Mouse (Mus musculus) granulocyte monocyte progenitor cell, adult 5-6 weeks (primary cell): ENCODE measurements around the gene Ebpl. TPM values are rescaled to one million over a fixed set of nuclear protein-coding genes. Genes with fewer than 3 reads are reported as not detected.
"Not testable (repeated sequence)": the region's sequence is repeated elsewhere in the genome, so short reads cannot be mapped to it uniquely, and the experiment has no call there.

Source experiments
- ATAC-seq: replicated peaks from 2 replicates; pipeline ENCODE4 v1.8.0; 2016; ENCODE audit warnings: mild to moderate bottlenecking, moderate TSS enrichment, inconsistent platforms; ENCODE audit not compliant: poor library complexity, severe bottlenecking
- total RNA-seq, 2 experiments: library from RNA; stranded (forward) in 1 of 2; stranded (reverse) in 1 of 2; fragments of 200-712, 200-1000 nt in 1 of 2; fragments of >200 nt in 1 of 2; fragmentation: Nextera tagmentation in 1 of 2; gene quantifications; 2 replicates each; pipeline ENCODE4 v1.2.3; 2014 to 2017

Ebpl gene
- total RNA-seq, 2 experiments from 2014 or later: 2.8 to 3.4 TPM

DNA sequence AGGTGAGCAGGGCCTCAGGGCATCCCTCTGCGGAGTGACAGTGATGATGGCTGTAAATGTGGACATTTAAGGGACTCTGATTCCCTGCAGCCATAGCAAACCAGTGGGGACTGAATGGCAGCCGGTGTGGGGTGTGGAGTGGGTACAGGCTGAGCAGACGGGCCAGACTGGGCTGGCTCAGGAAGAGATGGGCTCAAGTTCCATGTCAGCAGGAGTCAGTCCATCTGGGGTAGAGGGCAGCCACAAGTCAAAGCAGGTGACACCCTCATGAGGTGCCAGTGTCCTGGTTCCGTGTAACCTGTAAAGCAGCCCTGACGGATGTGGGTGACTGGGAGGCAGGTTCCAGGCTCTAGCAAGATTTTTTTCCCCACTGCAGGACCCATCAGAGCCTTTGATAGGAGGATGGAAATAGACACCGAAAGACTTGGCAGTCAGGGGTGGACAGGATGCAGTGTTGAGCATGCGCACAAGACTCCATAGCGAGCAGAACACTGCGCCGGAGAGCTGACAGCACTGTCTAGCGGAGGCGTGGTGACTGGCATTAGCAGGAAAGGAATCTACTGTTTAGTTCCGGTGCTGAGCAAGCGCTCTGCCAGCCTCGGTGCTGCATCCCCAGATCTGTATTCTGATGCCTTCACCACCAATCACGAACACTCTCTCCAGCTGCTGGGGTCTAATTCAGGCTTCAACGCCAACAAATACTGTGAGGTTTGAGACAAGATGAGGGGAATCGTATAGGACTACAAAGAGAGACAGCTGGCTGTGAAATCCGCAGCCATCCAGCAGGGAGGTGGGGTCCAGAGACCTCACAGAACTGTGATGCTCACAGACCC lies 32.4 kb downstream of the Ebpl start:
- peak; percentile 65 for ATAC-seq

DNA sequence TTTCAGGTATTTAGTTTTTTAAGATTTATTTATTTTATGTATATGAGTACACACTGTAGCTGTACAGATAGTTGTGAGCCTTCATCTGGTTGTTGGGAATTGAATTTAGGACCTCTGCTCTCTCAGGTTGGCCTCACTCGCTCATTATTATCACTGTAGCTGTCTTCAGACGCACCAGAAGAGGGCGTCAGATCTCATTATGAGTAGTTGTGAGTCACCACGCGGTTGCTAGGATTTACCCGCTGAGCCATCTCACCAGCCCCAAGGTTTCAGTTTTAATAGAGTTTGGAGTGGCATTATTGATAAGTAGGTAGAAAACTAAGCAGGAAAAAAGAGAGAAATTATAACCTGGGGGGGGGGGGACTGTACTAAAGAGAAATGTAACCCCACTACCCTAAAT lies 33.2 kb downstream of the Ebpl start:
- ATAC-seq: not testable (repeated sequence)

DNA sequence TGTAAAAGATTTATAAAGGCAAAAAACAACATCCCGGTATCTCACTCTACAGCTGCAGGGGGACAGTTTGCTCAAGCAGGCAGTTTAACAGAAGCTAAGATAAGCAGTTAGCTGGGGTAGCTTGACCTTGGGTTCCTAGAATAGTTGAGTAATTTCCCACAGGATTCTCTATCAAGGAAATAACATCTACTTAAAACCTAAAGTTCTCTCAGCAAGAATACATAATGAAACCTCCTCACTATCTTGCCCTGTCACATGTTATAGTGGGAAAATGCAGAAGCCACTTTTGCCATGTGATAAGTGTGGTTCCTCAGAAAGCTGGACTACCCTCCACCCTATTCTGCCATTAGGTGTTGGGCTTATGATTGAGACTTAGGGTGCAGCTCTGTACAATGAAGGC lies 37.5 kb downstream of the Ebpl start:
- no peak for ATAC-seq

DNA sequence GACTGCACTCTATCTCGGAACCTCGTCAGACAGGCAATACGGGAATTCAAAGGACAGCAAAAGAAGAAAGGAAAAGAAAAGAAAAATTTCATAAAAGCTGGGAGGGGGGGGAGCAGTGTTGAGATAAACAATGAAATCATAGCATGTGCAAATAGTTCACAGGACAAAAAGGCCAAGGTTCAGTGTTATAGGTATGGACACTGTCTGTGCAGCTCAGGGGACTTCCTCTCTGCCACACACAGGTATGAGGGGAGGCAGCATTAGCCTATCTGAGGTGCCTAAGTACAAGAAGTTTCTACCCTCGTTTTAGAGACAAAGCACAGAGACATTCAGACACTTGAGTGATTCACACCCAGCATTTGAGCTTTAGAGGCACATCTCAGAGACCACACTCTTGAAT lies 39.0 kb downstream of the Ebpl start:
- no peak for ATAC-seq

DNA sequence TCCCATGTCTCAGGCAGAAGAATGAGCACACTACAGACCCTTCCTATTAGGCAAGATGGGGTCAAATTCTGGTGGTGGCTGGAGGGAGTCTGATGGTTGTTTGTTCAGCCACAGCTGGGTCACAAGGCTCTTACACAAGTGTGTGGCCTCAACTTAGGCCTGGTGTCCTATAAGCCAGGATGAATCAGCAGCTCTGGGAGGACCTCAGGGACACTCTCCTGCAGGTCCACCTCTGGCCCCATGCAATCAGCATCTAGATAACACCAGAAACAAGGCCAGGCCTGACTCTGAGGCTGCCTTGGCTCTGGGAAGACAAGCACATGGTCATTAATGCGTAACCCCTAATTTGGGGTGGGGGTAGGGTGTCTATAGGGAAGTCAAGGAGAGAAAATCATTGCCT lies 39.5 kb downstream of the Ebpl start:
- peak; percentile 88 for ATAC-seq

DNA sequence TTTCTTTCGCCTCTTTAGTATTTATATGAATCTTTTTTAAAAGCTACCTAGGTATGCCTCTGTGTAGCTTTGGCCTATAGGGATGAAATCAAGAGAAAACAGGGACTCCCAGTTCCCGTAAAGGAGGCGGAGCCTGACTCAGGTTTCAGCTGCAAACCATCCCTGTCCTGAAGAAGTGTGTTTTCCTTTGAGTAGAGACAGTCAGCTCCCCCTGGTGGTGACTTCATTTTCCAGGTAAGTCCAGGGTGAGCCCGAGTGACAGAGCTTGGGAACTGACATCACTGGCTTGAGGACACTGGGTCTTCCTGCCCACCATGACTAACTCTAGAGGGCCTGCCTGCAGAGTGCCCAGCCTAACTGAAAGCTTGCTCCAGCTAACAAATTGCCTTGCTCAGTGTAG lies 43.4 kb downstream of the Ebpl start:
- peak; percentile 65 for ATAC-seq

DNA sequence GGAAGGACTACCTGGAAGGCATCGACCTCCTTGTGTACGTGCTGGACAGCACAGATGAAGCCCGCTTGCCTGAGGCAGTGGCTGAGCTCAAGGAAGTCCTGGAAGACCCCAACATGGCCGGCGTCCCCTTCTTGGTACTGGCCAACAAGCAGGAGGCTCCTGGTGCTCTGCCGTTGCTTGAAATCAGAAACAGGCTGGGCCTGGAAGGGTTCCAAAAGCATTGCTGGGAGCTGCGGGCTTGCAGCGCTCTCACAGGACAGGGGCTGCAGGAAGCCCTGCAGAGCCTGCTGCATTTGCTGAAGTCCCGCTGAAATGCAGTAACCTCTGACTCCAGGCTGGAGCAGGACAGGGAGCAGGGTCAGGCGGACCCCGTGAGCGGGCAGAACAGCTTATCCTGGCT lies 49.3 kb downstream of the Ebpl start:
- ATAC-seq: no peak

DNA sequence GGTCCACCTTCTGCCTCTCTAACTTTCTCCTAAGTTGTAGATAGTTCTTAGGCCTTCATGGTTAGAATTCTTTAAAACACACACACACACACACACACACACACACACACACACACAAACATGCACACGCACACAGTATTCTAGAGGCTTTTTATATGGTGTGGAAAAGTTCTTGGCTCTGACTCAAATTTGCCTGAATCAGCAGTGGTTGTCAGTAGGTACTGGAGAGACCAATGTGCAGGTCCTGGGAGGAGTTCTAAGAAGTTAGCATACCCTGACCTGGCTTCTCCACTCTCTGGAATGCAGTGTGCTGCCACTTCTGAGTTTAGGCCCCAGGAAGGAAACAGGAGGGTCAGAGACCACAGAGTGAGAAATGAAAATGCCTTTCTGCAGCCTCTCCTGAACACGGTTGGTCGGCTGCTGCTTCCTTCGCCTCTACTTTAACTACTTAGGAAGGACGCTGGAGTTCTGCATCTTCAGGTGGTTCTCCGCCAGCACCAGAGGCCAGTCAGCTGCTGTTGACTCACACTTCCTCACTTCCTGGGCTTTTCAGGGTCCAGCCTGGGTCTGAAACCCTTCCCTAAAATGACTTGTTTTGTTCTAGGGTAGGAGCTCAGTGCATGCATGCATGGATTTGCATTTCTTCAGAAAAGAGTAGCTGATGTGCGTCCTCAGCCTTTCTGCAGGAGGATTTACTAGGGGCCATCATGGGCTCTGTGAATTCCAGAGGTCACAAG lies 50.0 kb downstream of the Ebpl start:
- peak; percentile 65 for ATAC-seq

DNA sequence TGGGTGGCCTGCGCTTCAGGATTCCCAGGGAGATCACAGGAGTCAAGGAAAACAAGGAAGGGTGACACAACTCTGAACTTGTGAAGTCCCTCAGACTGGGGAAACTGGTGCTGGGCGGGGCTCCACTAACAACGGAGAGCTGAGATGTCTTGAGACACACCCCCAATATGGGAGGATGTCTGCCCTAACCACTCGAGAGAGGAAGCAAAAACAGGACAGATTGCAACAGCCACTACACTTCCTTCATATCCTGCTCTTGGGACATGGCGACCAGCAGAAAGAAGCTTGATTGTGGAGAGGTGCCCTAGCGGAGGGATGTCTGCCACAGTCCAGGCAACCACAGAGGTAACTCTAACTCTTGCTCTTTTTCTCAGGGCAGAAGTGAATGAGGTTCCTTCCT lies 50.6 kb downstream of the Ebpl start, which contains the start of gene Arl11:
Gene Arl11 (plus strand): TSS at position 161 of the 400 bp plus-strand sequence.
- peak; percentile 94 for ATAC-seq

DNA sequence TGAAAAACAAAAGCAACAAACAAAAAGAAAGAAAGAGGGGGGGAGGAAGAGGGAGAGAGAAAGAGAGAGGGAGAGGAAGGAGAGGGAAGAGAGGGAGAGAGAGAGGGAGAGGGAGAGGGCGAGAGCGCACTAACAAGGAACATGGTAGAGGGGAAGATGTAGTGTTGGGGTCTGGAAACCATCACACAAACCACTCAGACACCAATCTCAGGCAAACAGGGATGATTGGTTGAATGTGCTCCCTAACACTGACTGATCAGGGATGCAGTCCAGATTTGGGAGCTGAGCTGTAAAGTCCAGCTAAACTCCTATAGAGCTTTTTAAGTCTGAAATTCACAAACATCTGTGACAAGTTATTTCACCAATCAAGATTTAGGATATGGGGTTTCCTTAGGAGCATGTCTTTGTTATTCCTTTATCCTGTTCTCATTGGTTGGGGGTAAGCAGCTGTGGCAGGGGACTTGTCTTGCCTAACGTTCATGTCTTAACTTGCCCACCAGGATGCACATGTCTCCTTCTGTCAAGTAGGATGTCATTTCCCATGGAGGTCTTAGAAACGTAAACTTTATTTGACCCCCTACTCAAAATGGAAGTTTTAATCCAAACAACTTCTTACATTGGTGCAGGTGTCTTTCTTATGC lies 56.1 kb downstream of the Ebpl start:
- no peak for ATAC-seq

DNA sequence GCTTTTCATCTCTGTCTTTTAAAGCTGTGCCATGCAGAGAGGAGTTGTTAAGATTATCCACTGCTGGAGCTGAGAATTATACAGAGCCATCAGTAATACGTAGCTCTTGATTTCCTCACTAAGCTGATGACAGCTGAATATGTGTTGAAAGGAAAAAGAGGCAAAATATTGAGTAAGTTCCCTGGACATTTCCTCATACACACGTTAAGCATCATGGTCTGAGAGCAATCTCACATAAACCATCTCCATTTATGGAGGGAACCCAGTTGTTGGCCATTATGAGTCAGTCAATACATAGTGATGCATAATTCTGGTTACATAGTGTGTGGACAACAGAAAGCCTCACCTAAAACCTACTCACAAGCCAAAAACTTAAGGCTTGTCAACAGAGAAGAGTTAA lies 57.8 kb downstream of the Ebpl start:
- peak; percentile 68 for ATAC-seq

DNA sequence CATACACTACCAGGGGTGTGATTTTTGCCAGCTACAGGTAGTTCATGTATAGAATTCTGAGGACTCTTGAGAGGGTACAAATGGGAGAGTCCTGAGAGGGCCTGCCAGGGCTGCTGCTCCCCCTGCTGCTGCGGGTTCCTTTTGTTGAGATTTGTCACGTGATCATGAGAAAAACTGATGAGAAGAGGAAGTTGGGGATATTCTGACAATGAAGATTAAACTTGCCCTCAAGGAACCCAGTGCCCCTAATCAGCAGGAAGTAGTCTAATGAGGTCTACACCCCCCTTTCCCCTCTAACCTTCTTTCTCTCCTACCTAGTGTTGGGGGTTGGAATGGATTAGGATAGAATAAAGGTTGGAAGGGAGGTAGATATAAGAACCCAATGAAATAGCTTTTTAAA lies 58.9 kb downstream of the Ebpl start:
- ATAC-seq: peak; percentile 51

DNA sequence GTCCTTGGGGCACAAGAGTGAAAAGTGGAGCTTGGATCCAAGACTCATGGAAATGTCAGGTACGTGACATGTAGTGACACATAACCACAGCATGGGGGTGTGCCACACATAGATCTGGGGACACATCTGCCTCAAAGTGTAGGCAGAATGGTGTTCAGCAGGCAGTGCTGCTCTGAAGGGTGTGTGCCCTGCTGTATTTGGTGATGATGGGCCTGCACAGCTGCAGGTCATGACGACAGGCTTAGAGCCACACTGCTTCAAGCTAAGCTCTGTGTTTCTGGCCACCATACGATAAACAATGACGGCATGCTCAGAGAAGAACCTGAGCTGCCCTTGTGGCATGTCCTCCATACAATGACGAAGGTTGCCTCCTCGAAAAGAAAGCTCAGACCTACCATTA lies 60.4 kb downstream of the Ebpl start:
- no peak for ATAC-seq

DNA sequence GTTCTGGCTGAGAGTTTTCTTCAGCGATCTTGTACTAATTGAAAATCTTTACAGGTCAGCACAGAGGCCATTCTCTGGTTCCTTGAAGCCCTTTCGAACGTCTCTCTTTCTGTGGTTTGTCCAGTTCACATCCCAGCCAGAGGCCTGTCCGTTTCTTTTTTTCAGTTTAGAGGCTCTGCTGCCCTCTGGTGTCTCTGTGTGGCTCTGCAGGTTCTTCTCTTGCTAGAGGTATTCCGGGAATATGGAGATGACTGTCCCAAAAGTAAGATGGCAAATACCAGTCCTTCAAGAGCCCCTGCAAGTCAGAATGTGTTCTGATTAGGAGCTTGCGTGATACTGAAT lies 65.5 kb downstream of the Ebpl start:
- ATAC-seq: peak; percentile 78

DNA sequence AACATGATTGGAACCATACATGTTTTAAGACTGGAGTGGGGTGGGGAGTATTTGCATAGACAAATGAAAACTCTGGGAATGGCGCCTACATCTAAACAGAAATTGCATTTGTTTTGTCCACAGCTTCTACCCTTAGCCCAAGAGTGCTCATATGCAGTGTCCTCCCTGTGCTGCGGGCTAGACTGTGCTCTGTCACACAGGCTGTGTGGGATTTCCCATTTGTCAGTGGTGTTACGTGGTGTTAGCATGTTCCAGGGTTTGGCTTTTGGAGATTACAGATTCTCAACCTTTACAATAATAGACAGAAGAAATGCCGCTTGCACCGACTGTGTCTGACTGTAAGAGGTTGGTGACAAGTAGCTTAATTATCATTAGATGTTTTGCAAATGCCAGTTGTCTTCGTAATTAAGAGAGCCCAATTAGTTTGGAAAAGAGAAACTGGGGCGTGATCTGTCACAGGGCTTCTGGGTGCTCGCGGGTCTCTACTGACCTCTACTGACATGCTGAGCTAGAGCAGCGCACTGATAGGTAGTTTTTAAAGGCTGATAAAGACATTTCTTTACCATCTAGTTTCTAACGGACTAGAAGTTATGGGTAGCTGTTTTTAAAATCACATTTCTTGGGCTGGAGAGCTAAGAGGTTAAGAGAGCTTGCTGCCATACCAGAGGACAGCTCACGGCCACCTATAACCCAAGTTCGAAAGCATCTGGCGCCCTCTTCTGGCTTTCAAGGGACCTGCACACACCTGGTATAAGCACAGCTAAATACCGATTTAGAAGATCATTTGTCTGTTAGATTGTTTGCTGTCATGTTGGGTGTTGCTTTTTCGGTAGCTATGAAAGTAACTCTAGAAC lies 66.1 kb downstream of the Ebpl start:
- peak; percentile 67 for ATAC-seq

DNA sequence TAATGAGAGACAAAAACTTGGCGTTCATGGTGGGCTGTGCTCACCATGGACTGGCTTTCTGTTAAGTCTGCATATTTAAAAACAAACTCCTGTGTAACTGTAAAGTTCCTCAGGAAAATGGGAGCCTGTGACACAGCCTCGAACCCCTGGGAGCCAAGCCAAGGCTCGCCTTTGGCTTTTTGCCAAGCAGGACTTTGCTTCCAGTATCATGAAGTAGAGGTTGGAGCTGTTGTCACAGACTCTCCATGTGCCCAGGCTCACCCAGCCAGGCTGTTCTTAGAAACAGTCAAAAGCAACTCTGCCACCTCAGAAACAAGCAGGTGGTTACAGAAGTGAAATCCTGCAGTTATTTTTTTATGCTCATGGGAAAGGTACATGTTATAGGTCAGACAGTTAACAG lies 69.6 kb downstream of the Ebpl start:
- no peak for ATAC-seq

DNA sequence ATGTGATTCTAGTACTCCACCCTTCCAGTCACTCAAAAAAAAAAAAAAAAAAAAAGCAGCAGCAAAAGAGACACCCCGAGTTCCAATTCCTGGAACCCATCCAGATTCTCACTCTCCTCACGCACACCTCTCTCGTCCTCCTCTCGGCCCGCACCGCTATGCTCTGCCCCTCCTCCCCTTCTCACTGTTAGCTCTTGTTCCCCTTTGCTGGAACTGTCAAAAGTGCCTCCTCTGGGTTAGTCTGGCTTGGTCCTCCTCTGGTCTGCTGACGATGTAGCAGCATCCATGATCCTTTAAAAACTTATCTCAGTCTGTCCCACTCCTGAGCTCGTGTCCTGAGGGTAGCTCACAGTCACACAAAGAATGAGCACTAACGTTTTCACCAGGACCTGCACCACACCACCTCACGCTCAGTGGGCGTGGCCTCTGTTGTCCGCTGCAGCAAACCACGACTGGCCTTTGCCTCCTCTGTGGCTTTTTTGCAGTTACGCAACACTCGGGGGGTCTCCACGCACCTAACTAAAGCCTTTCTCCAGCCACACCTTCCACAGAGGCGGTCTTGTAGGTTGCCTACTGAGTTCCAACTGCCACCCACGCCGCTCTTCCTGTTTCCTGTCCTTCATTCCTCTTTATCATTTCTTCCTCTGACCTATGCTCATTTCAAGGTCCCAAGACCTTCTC lies 71.5 kb downstream of the Ebpl start:
- ATAC-seq: peak; percentile 82
